Mouse (Mus musculus): ENCODE measurements at regions not wholly inside any gene's neighbourhood (a gene's known extent, or its start where the extent isn't known, plus 50 kb on each side); places are given as distances from the start of the nearest gene placed in this dataset.

DNA sequence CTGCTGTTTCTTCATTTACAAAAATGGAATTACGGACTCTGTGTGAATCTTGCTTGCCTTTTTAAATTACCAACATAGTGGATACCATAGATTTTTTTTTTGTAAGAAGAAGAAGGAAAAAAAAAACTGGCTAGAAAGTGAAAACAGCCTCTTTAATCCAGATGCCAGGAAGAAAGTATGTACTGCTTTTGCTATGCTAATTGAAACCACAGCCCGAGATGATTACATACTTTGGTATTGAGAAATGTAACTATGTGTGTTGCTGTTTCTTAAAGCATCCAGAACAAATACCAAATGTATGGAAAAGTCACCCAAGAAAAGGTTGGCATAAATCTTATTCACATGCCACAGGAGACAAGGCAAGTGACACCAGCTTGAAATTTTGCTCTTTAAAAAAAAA is 93.2 kb upstream of the Nfe2l3 start:
- no peak for TF ChIP-seq CTCF (IDR thresholded peaks at IDR 0.05; ENCODE audit: low read depth, low read length)
- TF ChIP-seq POLR2A (IDR thresholded peaks at IDR 0.05; ENCODE audit: borderline replicate concordance, low read depth, low read length), result no peak

Measured in bone marrow macrophage, adult 2 months (primary cell).